In the genomic region with DNA sequence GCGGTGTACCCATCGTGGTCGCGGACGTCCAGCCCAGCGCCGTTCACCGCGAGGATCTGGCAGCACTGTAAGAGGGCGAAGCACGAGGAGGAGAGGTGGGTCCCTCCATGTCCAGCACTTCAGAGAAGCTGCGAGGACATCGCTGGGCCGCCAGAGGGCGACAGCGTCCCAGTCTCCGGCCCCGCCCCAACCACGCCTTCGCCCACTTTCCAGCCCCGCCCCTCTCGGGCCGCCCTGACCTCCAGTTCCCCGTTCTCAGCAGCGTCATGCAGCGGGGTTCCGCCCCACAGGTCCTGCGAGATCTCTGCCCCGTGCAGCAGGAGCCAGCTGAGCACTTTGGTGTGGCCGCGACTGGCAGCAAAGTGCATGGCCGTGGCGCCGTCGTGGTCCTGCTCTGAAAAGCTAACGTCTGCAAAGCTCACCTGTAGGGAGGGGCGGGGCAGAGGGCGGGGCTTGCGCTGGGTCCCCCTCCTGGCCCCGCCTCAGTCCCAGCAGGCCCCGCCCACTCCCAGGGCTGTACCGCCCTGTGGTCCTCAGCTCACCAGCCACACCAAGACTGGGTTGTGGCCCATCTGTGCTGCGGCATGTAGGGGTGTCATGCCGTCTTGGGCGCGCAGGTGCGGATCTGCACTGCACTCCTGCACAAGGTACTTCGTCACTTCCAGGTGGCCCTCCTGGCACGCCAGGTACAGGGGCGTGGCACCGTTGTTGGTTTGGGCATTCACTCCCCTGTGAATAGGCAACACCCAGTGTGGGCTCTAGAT, we compare ENCODE assay signal across 8 mouse cellular contexts. TPM values are rescaled to one million over a fixed set of nuclear protein-coding genes. Genes with fewer than 3 reads are reported as not detected.
A peak's percentile ranks its signal among the peaks of the same experiment; 100 is the strongest.
DNase-seq lines count a peak whose midpoint lies in the region; ATAC-seq and TF ChIP-seq lines count a peak whose summit lies in the region.

No protein-coding gene starts in this region.

- DNase-seq in ZHBTc4 (ENCODE audit: low read depth, low spot score), result peak; percentile 92
- peak; percentile 73 to 80 for DNase-seq in cerebellum, postnatal 36 days
- DNase-seq in gastrocnemius, adult 8-10 months (ENCODE audit: low spot score in 2 of 2), result peak; percentile 81 to 84
- DNase-seq in hindbrain, postnatal 0 days (ENCODE audit: low spot score), result peak; percentile 86
- DNase-seq in left cerebral cortex, postnatal 10 days (ENCODE audit: extremely low spot score in 1 of 2, low spot score in 2 of 2), result peak; percentile 61 to 89
- peak; percentile 76 to 81 for DNase-seq in right cerebral cortex, postnatal 10 days (ENCODE audit: low spot score in 2 of 2)
- DNase-seq in urinary bladder, postnatal 25 days (ENCODE audit: low spot score), result peak; percentile 92

- 4% methylated on average over 50 of the region's 51 CpGs for WGBS in hindbrain, postnatal 0 days

- peak; percentile 92 for TF ChIP-seq CTCF in hindbrain, postnatal 0 days (IDR thresholded peaks at IDR 0.05; ENCODE audit: low read depth)

- H3K9ac ChIP-seq in hindbrain, postnatal 0 days (replicated peaks; ENCODE audit: low read length), result peak overlapping the region; percentile 24; the same call in 1 of the 2 replicates

- H3K4me3 ChIP-seq in hindbrain, postnatal 0 days (ENCODE audit: low read length), result peak overlapping the region; percentile 39

- 0 out of 2 replicates have a peak, but pooled peaks cover 5% of the 10 kb centered on the region for H3K4me1 ChIP-seq in hindbrain, postnatal 0 days (ENCODE audit: insufficient read depth, low read length)

- H3K27ac ChIP-seq in hindbrain, postnatal 0 days, result no peak overlapping the region

- H3K27me3 ChIP-seq in hindbrain, postnatal 0 days (ENCODE audit: insufficient read depth, low read length), result peaks cover 10% of the 10 kb centered on the region; the same call in 1 of the 2 replicates

- H3K36me3 ChIP-seq in hindbrain, postnatal 0 days (ENCODE audit: insufficient read depth, low read length), result no peaks in the 10 kb centered on the region

- intact Hi-C loops in left cerebral cortex, postnatal 10 days (cut with DNase I), result no loop called here

- peak; percentile 79 for ATAC-seq in hindbrain, postnatal 0 days
- ATAC-seq in megakaryocyte progenitor cell, adult 5-6 weeks (replicated peaks; ENCODE audit: poor library complexity), result peak; percentile 80

- peak overlapping the region; percentile 66 for H3K4me2 ChIP-seq in hindbrain, postnatal 0 days (ENCODE audit: low read depth, low read length)

- H3K9me3 ChIP-seq in hindbrain, postnatal 0 days (ENCODE audit: low read length), result no peaks in the 10 kb centered on the region

RNA-seq across cellular contexts. Expression of gene Espn, which starts 13.5 kb away (rescaled TPM):
- under 1 TPM; 0.11 to 0.48 (median 0.28) TPM for total RNA-seq in gastrocnemius, adult 8-10 months (2022)
- total RNA-seq in hindbrain, postnatal 0 days (2014; rRNA removed), result 0.47 and 1.4 TPM in 2 replicates
- polyA plus RNA-seq in hindbrain, postnatal 0 days (2015; fragmentation: Nextera tagmentation; extraction: Ambion mirVana), result 0.71 and 0.79 TPM in 2 replicates
- total RNA-seq in left cerebral cortex, postnatal 10 days (2021), result under 1 TPM; 0.32 to 0.41 TPM
- total RNA-seq in megakaryocyte progenitor cell, adult 5-6 weeks (2015), result 1.1 and 1.3 TPM in 2 replicates
- total RNA-seq in megakaryocyte progenitor cell, adult 5-6 weeks (2017), result 0.91 TPM in 1 of 2 replicates, not detected in the other

RNA-seq across cellular contexts. Expression of gene Hes2, which starts 20.0 kb away (rescaled TPM):
- total RNA-seq in gastrocnemius, adult 8-10 months (2022), result not detected
- not detected in 2 replicates for total RNA-seq in hindbrain, postnatal 0 days (2014; rRNA removed)
- polyA plus RNA-seq in hindbrain, postnatal 0 days (2015; fragmentation: Nextera tagmentation; extraction: Ambion mirVana), result not detected in 2 replicates
- not detected for total RNA-seq in left cerebral cortex, postnatal 10 days (2021)
- total RNA-seq in megakaryocyte progenitor cell, adult 5-6 weeks (2015), result not detected in 2 replicates
- total RNA-seq in megakaryocyte progenitor cell, adult 5-6 weeks (2017), result not detected in 2 replicates

RNA-seq across cellular contexts. Expression of gene Tnfrsf25, which starts 22.9 kb away (rescaled TPM):
- total RNA-seq in gastrocnemius, adult 8-10 months (2022), result under 1 TPM in 3 of 4 experiments, not detected in 1; 0.40 to 0.90 (median 0.85) TPM
- total RNA-seq in hindbrain, postnatal 0 days (2014; rRNA removed), result 0.22 and 1.6 TPM in 2 replicates
- 0.48 and 0.62 TPM in 2 replicates for polyA plus RNA-seq in hindbrain, postnatal 0 days (2015; fragmentation: Nextera tagmentation; extraction: Ambion mirVana)
- 1 to 10 TPM; 3.9 to 4.7 TPM for total RNA-seq in left cerebral cortex, postnatal 10 days (2021)
- 1.5 TPM in 1 of 2 replicates, not detected in the other for total RNA-seq in megakaryocyte progenitor cell, adult 5-6 weeks (2015)
- total RNA-seq in megakaryocyte progenitor cell, adult 5-6 weeks (2017), result 0.10 TPM in 1 of 2 replicates, not detected in the other

RNA-seq across cellular contexts. Expression of gene Acot7, which starts 39.3 kb away (rescaled TPM):
- 10 to 100 TPM; 13.8 to 15.9 (median 15.1) TPM for total RNA-seq in gastrocnemius, adult 8-10 months (2022)
- 249 and 259 TPM in 2 replicates for total RNA-seq in hindbrain, postnatal 0 days (2014; rRNA removed)
- 455 and 488 TPM in 2 replicates for polyA plus RNA-seq in hindbrain, postnatal 0 days (2015; fragmentation: Nextera tagmentation; extraction: Ambion mirVana)
- 100 to 1,000 TPM; 415 to 420 TPM for total RNA-seq in left cerebral cortex, postnatal 10 days (2021)
- total RNA-seq in megakaryocyte progenitor cell, adult 5-6 weeks (2015), result 75.9 and 76.7 TPM in 2 replicates
- total RNA-seq in megakaryocyte progenitor cell, adult 5-6 weeks (2017), result 72.6 and 79.3 TPM in 2 replicates
